Mouse (Mus musculus): ENCODE results near the gene Gm10337.

- TF ChIP-seq CTCF (IDR thresholded peaks at IDR 0.05) (no peak), EP300 (IDR thresholded peaks at IDR 0.05) (no peak)
Measured at GRCm38 (mm10) chr15:102521480-102521879, 18.0 kb downstream of the Gm10337 start.
